Mouse (Mus musculus): ENCODE measurements around the gene Bcl3. TPM values are rescaled to one million over a fixed set of nuclear protein-coding genes. Genes with fewer than 3 reads are reported as not detected.

Bcl3 gene
- polyA plus RNA-seq, 1 experiment, result 17.3 TPM

- 0 out of 2 replicates have a peak overlapping the region, but pooled peaks have one; percentile 1 for H3K4me3 ChIP-seq (ENCODE audit: low read depth, low read length)
- H3K27me3 ChIP-seq (ENCODE audit: control insufficient read depth, insufficient read depth, low read length, poor library complexity, severe bottlenecking), result no peaks in the 10 kb centered on the region
- H3K36me3 ChIP-seq (ENCODE audit: control insufficient read depth, insufficient read depth, low read length, poor library complexity, severe bottlenecking), result no peaks in the 10 kb centered on the region
- H3K9me3 ChIP-seq (replicated peaks; ENCODE audit: control insufficient read depth, insufficient read depth, low read length, poor library complexity, severe bottlenecking), result no peaks in the 10 kb centered on the region
- 0 out of 2 replicates have a peak overlapping the region, but pooled peaks have one; percentile 23 for H3K9ac ChIP-seq (ENCODE audit: low read depth, poor library complexity, severe bottlenecking)
- H3K27ac ChIP-seq (ENCODE audit: insufficient read depth, low read length), result peak overlapping the region; percentile 53
- peaks cover 5% of the 10 kb centered on the region for H3K4me1 ChIP-seq (ENCODE audit: control insufficient read depth, insufficient read depth, low read length)
- TF ChIP-seq EP300 (IDR thresholded peaks at IDR 0.05; ENCODE audit: insufficient read depth, low read depth, low read length) (no peak), CTCF (IDR thresholded peaks at IDR 0.05; ENCODE audit: low read depth, low read length) (no peak), POLR2A (IDR thresholded peaks at IDR 0.05; ENCODE audit: insufficient read depth, low read length) (no peak)
Observed at GRCm38 (mm10) chr7:19830682-19831156, 8.1 kb upstream of the Bcl3 start.

DNA sequence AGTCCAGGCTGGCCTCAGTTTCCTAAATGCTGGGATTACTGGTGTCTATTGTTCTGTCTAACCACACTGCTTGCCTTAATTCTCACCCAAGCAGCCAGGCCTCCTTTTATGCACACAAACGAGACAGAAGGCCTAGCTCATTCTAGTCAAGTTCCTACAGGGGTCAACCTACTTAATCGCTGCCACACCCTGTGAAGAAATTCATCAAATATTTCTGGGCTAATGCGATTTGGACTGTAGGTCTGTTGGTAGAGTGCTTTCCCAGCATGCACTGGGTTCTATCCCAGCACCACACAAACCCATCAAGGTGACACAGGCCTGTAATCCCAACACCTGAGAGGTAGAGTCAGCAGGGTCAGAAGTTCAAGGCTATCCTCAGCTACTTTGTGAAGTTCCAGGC, 7.1 kb upstream of the Bcl3 start:
- Histone ChIP-seq H3K4me1 (ENCODE audit: control insufficient read depth, insufficient read depth, low read length) (peaks cover 6% of the 10 kb centered on the region), H3K27ac (ENCODE audit: insufficient read depth, low read length) (0 out of 2 replicates have a peak overlapping the region, but pooled peaks have one; percentile 18), H3K9ac (ENCODE audit: low read depth, poor library complexity, severe bottlenecking) (no peak overlapping the region), H3K36me3 (ENCODE audit: control insufficient read depth, insufficient read depth, low read length, poor library complexity, severe bottlenecking) (no peaks in the 10 kb centered on the region), H3K27me3 (ENCODE audit: control insufficient read depth, insufficient read depth, low read length, poor library complexity, severe bottlenecking) (no peaks in the 10 kb centered on the region), H3K4me3 (ENCODE audit: low read depth, low read length) (no peak overlapping the region), H3K9me3 (replicated peaks; ENCODE audit: control insufficient read depth, insufficient read depth, low read length, poor library complexity, severe bottlenecking) (no peaks in the 10 kb centered on the region)
- no peak for TF ChIP-seq CTCF (IDR thresholded peaks at IDR 0.05; ENCODE audit: low read depth, low read length)
- no peak for TF ChIP-seq POLR2A (IDR thresholded peaks at IDR 0.05; ENCODE audit: insufficient read depth, low read length)
- no peak for TF ChIP-seq EP300 (IDR thresholded peaks at IDR 0.05; ENCODE audit: insufficient read depth, low read depth, low read length)

DNA sequence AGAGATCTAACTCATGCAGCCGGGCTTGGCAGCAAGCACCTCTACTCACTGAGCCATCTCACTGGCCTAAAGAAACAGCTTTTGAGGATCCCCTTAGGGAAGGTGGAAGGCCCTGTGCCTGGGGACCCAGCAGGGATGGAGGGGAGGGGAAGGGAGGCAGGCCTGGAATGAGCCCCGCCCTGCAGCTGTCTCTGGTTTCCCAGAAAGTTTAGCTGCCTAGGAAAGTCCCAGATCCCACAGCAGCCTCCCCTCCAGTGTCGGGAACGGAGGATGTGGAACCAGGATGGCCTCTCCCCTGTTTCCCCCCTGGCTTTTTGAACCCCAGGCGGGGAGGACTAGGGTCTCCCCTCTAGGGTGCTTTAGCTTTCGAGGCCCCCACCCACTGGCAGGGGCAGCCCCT, 4.2 kb upstream of the Bcl3 start:
- Histone ChIP-seq H3K36me3 (ENCODE audit: control insufficient read depth, insufficient read depth, low read length, poor library complexity, severe bottlenecking) (no peaks in the 10 kb centered on the region), H3K9ac (ENCODE audit: low read depth, poor library complexity, severe bottlenecking) (peak overlapping the region; percentile 32), H3K4me1 (ENCODE audit: control insufficient read depth, insufficient read depth, low read length) (peaks cover 6% of the 10 kb centered on the region), H3K4me3 (ENCODE audit: low read depth, low read length) (peak overlapping the region; percentile 24), H3K9me3 (replicated peaks; ENCODE audit: control insufficient read depth, insufficient read depth, low read length, poor library complexity, severe bottlenecking) (no peaks in the 10 kb centered on the region), H3K27me3 (ENCODE audit: control insufficient read depth, insufficient read depth, low read length, poor library complexity, severe bottlenecking) (no peaks in the 10 kb centered on the region), H3K27ac (ENCODE audit: insufficient read depth, low read length) (peak overlapping the region; percentile 97)
- TF ChIP-seq POLR2A (IDR thresholded peaks at IDR 0.05; ENCODE audit: insufficient read depth, low read length), result no peak
- TF ChIP-seq CTCF (IDR thresholded peaks at IDR 0.05; ENCODE audit: low read depth, low read length), result no peak
- TF ChIP-seq EP300 (IDR thresholded peaks at IDR 0.05; ENCODE audit: insufficient read depth, low read depth, low read length), result peak; percentile 80; the same call in 1 of the 2 replicates

GRCm38 (mm10) chr7:19824182-19824973, 1.8 kb upstream of the Bcl3 start:
- Histone ChIP-seq H3K9ac (ENCODE audit: low read depth, poor library complexity, severe bottlenecking) (peak overlapping the region; percentile 90), H3K27ac (ENCODE audit: insufficient read depth, low read length) (peak overlapping the region; percentile 86), H3K36me3 (ENCODE audit: control insufficient read depth, insufficient read depth, low read length, poor library complexity, severe bottlenecking) (peaks cover 5% of the 10 kb centered on the region; the same call in 1 of the 2 replicates), H3K4me3 (ENCODE audit: low read depth, low read length) (peak overlapping the region; percentile 61), H3K9me3 (replicated peaks; ENCODE audit: control insufficient read depth, insufficient read depth, low read length, poor library complexity, severe bottlenecking) (peaks cover 8% of the 10 kb centered on the region; the same call in 1 of the 2 replicates), H3K4me1 (ENCODE audit: control insufficient read depth, insufficient read depth, low read length) (peaks cover 5% of the 10 kb centered on the region), H3K27me3 (ENCODE audit: control insufficient read depth, insufficient read depth, low read length, poor library complexity, severe bottlenecking) (no peaks in the 10 kb centered on the region)
- TF ChIP-seq POLR2A (IDR thresholded peaks at IDR 0.05; ENCODE audit: insufficient read depth, low read length) (peak; percentile 22), EP300 (IDR thresholded peaks at IDR 0.05; ENCODE audit: insufficient read depth, low read depth, low read length) (peak; percentile 87), CTCF (IDR thresholded peaks at IDR 0.05; ENCODE audit: low read depth, low read length) (no peak)

GRCm38 (mm10) chr7:19823256-19824181, 949 bp upstream of the Bcl3 start:
- Histone ChIP-seq H3K9me3 (replicated peaks; ENCODE audit: control insufficient read depth, insufficient read depth, low read length, poor library complexity, severe bottlenecking) (peaks cover 8% of the 10 kb centered on the region; the same call in 1 of the 2 replicates), H3K4me3 (ENCODE audit: low read depth, low read length) (peak overlapping the region; percentile 3), H3K27me3 (ENCODE audit: control insufficient read depth, insufficient read depth, low read length, poor library complexity, severe bottlenecking) (no peaks in the 10 kb centered on the region), H3K9ac (ENCODE audit: low read depth, poor library complexity, severe bottlenecking) (peak overlapping the region; percentile 90), H3K27ac (ENCODE audit: insufficient read depth, low read length) (peak overlapping the region; percentile 82), H3K36me3 (ENCODE audit: control insufficient read depth, insufficient read depth, low read length, poor library complexity, severe bottlenecking) (peaks cover 5% of the 10 kb centered on the region; the same call in 1 of the 2 replicates), H3K4me1 (ENCODE audit: control insufficient read depth, insufficient read depth, low read length) (peaks cover 9% of the 10 kb centered on the region)
- TF ChIP-seq CTCF (IDR thresholded peaks at IDR 0.05; ENCODE audit: low read depth, low read length) (no peak), EP300 (IDR thresholded peaks at IDR 0.05; ENCODE audit: insufficient read depth, low read depth, low read length) (peak; percentile 70; the same call in 1 of the 2 replicates)

All from ES-Bruce4 (cell line).